Mouse (Mus musculus): ENCODE results near the gene Shisa2.

- TF ChIP-seq CTCF (IDR thresholded peaks at IDR 0.05; ENCODE audit: control insufficient read depth, insufficient read depth, insufficient read length): no peak
- no peak for TF ChIP-seq MYOD1 (IDR thresholded peaks at IDR 0.05; ENCODE audit: control insufficient read depth, insufficient read length, low read depth)
These were observed 23.5 kb downstream of the Shisa2 start for GRCm38 (mm10) chr14:59648611-59649010.

All from C2C12 (cell line).